Mouse (Mus musculus) forebrain, postnatal 0 days (tissue): ENCODE measurements at regions not wholly inside any gene's neighbourhood (a gene's known extent, or its start where the extent isn't known, plus 50 kb on each side); places are given as distances from the start of the nearest gene placed in this dataset.

ENCODE experiments used
- ATAC-seq: fragments of 200-750 bp; cut with Nextera tagmentation; 2 replicates; pipeline ENCODE4 v1.8.0; 2017; ENCODE audit warnings: mild to moderate bottlenecking, moderate library complexity
- DNase-seq: peaks from one replicate; pipeline ENCODE4 v3.0.0-alpha.2; 2015
- H3K27ac ChIP-seq: fragments of 300-500 bp; sonication (generic); 2 replicates; pipeline ENCODE4 v1.5.1; 2014; ENCODE audit warnings: low read depth, mild to moderate bottlenecking, antibody characterized with exemption, low read length, moderate library complexity, mixed read lengths
- H3K27me3 ChIP-seq: fragments of 300-500 bp; sonication (generic); 2 replicates; pipeline ENCODE4 v1.6.1; 2014; ENCODE audit warnings: mild to moderate bottlenecking, low read length, mixed read lengths; ENCODE audit not compliant: insufficient read depth
- H3K36me3 ChIP-seq: fragments of 300-500 bp; sonication (generic); 2 replicates; pipeline ENCODE4 v1.6.1; 2014; ENCODE audit warnings: mild to moderate bottlenecking, moderate library complexity; ENCODE audit not compliant: insufficient read depth
- H3K4me1 ChIP-seq: fragments of 300-500 bp; sonication (generic); 2 replicates; pipeline ENCODE4 v1.6.1; 2014; ENCODE audit warnings: antibody characterized with exemption; ENCODE audit not compliant: insufficient read depth
- H3K4me2 ChIP-seq: fragments of 300-500 bp; sonication (generic); 2 replicates; pipeline ENCODE4 v1.6.1; 2014; ENCODE audit warnings: low read depth, mild to moderate bottlenecking, moderate library complexity
- H3K4me3 ChIP-seq: fragments of 300-500 bp; sonication (generic); 2 replicates; pipeline ENCODE4 v1.5.1; 2014; ENCODE audit warnings: low read depth, low read length, mixed read lengths
- H3K9ac ChIP-seq: fragments of 300-500 bp; sonication (generic); 2 replicates; pipeline ENCODE4 v1.6.1; 2014; ENCODE audit warnings: mild to moderate bottlenecking
- H3K9me3 ChIP-seq: fragments of 300-500 bp; sonication (generic); 2 replicates; pipeline ENCODE4 v1.6.1; 2016; ENCODE audit warnings: low read length
- CTCF ChIP-seq: sonication (generic); IDR thresholded peaks from 2 replicates; pipeline ENCODE4 v1.5.1; 2016; ENCODE audit warnings: antibody characterized with exemption, control low read depth, low read depth
- WGBS: fragments of 180-500 bp; shearing (Covaris S2); extraction: QIAGEN DNeasy Blood & Tissue Kit; methylation state at CpG from one replicate; pipeline ENCODE4 v1.1.7; 2014; 5-methylcytosine and 5-hydroxymethylcytosine counted together

DNA sequence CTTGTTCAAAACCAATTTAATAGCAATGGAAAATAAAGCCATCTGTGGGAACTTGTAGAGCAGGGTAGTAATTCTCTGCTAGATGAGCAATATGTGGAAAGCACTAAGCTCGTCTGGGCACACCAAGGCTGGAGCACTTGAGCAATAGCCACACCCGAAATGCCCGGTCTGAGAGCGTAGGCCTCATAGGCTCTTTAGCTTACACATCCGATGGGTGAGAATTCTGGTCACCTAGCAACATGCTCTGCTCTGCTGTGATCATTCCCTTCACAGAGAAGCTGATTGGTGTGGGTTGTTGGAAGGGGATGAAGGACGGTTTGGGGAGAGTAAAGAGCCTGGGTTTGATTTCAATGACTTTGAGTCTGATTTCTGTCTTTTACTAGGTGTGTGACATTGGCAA is 143.8 kb upstream of the Hs3st2 start:
- Histone ChIP-seq H3K4me2 (no peak overlapping the region), H3K9ac (no peak overlapping the region), H3K4me1 (no peaks in the 10 kb centered on the region), H3K4me3 (no peak overlapping the region), H3K27me3 (no peaks in the 10 kb centered on the region), H3K9me3 (no peaks in the 10 kb centered on the region), H3K36me3 (no peaks in the 10 kb centered on the region), H3K27ac (no peak overlapping the region)
- ATAC-seq (0 out of 2 replicates have a peak, but pooled peaks have one; percentile 20), DNase-seq (peak; percentile 19)
- 73% methylated on average over 6 of the region's 6 CpGs for WGBS
- no peak for TF ChIP-seq CTCF

DNA sequence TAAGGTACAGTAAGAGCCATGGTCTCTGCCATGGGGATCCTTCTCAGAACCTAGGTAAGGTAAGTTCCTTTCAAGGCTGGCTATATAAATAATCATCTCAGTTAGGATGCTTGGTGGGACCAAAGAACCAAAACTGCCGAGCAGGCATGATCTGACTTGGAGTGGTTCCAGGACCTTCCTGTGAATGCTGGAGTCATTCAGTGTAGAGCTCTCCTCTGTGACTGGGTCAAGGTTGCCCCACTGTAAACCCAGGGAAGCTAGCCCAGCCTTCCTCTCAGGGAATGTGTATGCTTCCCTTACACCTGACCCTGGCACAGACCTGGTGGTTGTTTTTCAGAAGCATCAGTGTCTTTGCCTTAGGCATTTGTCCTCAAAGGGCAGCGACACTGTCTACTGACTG is 134.2 kb upstream of the Hs3st2 start:
- no peak overlapping the region for H3K27ac ChIP-seq
- DNase-seq (no peak), ATAC-seq (no peak)
- H3K4me2 ChIP-seq = no peak overlapping the region
- WGBS = 74% methylated on average over 2 of the region's 2 CpGs
- no peak overlapping the region for H3K4me3 ChIP-seq
- H3K4me1 ChIP-seq = no peaks in the 10 kb centered on the region
- no peaks in the 10 kb centered on the region for H3K36me3 ChIP-seq
- no peak for TF ChIP-seq CTCF
- H3K9me3 ChIP-seq = no peaks in the 10 kb centered on the region
- H3K27me3 ChIP-seq = no peaks in the 10 kb centered on the region
- no peak overlapping the region for H3K9ac ChIP-seq

GRCm38 (mm10) chr7:121258826-121259496 is 132.7 kb upstream of the Hs3st2 start:
- H3K36me3 ChIP-seq = no peaks in the 10 kb centered on the region
- ATAC-seq (no peak), DNase-seq (peak; percentile 61)
- no peak overlapping the region for H3K4me2 ChIP-seq
- 51% methylated on average over 12 of the region's 12 CpGs for WGBS
- no peak overlapping the region for H3K4me3 ChIP-seq
- no peak overlapping the region for H3K9ac ChIP-seq
- no peak overlapping the region for H3K27ac ChIP-seq
- no peaks in the 10 kb centered on the region for H3K9me3 ChIP-seq
- no peaks in the 10 kb centered on the region for H3K27me3 ChIP-seq
- no peaks in the 10 kb centered on the region for H3K4me1 ChIP-seq
- TF ChIP-seq CTCF = peak; percentile 81

GRCm38 (mm10) chr7:121259497-121260009 is 132.1 kb upstream of the Hs3st2 start:
- ATAC-seq (no peak), DNase-seq (no peak)
- whole genome bisulfite sequencing = 94% methylated on average over 21 of the region's 21 CpGs
- no peak for TF ChIP-seq CTCF
- Histone ChIP-seq H3K27ac (no peak overlapping the region), H3K9ac (no peak overlapping the region), H3K9me3 (no peaks in the 10 kb centered on the region), H3K4me1 (no peaks in the 10 kb centered on the region), H3K36me3 (no peaks in the 10 kb centered on the region), H3K27me3 (no peaks in the 10 kb centered on the region), H3K4me2 (no peak overlapping the region), H3K4me3 (no peak overlapping the region)

DNA sequence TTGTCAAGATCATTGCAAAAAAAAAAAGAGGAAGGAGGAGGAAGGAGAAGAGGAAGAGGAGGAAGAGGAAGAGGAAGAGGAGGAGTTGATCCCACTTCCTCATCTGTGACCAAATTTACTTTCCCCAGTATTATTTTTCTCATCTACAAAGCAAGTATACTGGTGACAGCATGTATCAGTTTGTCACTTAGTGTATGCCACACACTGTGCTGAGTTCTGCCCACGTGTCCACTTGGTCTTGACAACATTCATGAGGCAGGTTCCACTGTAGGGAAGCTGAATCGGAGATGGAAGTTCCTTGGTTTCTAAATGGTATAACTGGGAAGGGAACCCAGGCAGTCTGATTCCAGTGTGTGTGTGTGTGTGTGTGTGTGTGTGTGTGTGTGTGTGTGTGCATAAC is 122.3 kb upstream of the Hs3st2 start:
- H3K4me3 ChIP-seq = no peak overlapping the region
- DNase-seq (no peak), ATAC-seq (no peak)
- no peaks in the 10 kb centered on the region for H3K27me3 ChIP-seq
- no peaks in the 10 kb centered on the region for H3K9me3 ChIP-seq
- no peaks in the 10 kb centered on the region for H3K4me1 ChIP-seq
- TF ChIP-seq CTCF = no peak
- no peak overlapping the region for H3K9ac ChIP-seq
- H3K36me3 ChIP-seq = no peaks in the 10 kb centered on the region
- no peak overlapping the region for H3K4me2 ChIP-seq
- H3K27ac ChIP-seq = no peak overlapping the region
- WGBS = 82% methylated on average over 2 of the region's 2 CpGs

GRCm38 (mm10) chr7:121280597-121280996 is 111.1 kb upstream of the Hs3st2 start:
- Histone ChIP-seq H3K9ac (no peak overlapping the region), H3K9me3 (no peaks in the 10 kb centered on the region), H3K27me3 (no peaks in the 10 kb centered on the region), H3K36me3 (no peaks in the 10 kb centered on the region), H3K4me2 (no peak overlapping the region), H3K27ac (no peak overlapping the region), H3K4me1 (no peaks in the 10 kb centered on the region), H3K4me3 (no peak overlapping the region)
- DNase-seq = no peak
- TF ChIP-seq CTCF = no peak
- no peak for ATAC-seq
- 50% methylated on average over 1 of the region's 1 CpGs for WGBS

DNA sequence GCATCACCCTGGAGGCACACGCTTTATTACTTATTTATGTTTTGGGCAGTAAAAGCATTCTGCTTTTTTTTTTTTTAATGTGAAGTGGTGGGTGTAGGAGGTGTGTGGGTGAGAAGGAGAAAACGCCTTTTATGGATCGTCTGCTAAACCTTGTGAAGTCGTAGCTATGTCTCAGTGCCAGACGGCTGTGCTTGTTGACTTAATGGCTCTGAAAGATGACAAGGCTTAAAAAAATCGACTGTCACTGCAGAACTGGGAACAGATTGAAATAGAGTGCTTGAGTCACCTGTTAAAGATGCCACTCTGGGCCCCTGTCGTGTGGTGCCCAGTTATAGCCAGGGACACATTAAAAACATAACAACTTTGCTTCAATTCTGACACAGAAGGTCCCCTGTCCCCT is 109.5 kb upstream of the Hs3st2 start:
- Histone ChIP-seq H3K4me2 (no peak overlapping the region), H3K9me3 (no peaks in the 10 kb centered on the region), H3K4me3 (no peak overlapping the region), H3K4me1 (no peaks in the 10 kb centered on the region), H3K36me3 (no peaks in the 10 kb centered on the region), H3K27ac (no peak overlapping the region), H3K9ac (no peak overlapping the region), H3K27me3 (no peaks in the 10 kb centered on the region)
- no peak for TF ChIP-seq CTCF
- peak; percentile 13 for DNase-seq
- WGBS = 69% methylated on average over 7 of the region's 7 CpGs
- no peak for ATAC-seq
